Mouse (Mus musculus) v-Abl transformed pro-B cells (cell line): Measurements from ENCODE around the gene Olfr389.

Source experiments
- in situ Hi-C, 2 experiments: fragments of 400-800 bp; cut with MboI; formaldehyde crosslinking; loops; one replicate each; pipeline ENCODE4 v1.15.1; 2025; ENCODE audit not compliant: unreplicated experiment in 2 of 2

Olfr389 gene

DNA sequence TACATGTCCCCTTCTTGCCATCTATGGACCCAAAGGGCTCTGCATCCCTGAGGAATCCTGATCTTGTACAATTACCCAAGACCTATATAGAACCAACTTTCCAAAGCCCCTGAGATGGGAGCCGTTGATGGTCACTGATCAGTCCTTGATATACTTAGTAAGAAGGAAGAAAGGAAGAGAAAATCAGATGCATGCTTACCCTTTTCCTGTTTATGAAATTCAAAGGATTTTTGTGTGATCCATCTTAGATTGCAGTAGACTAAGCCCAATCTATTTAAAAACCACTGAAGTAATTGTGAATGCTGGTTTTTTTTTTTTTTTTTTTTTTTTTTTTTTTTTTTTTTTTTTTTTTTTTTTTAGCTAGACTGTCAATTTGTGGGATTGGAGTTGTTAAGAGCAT, at the start of gene Olfr389:
Gene Olfr389, minus strand, starts transcription at position 101 of the 400 bp plus-strand sequence.
- in situ Hi-C loops, result no loop called here

DNA sequence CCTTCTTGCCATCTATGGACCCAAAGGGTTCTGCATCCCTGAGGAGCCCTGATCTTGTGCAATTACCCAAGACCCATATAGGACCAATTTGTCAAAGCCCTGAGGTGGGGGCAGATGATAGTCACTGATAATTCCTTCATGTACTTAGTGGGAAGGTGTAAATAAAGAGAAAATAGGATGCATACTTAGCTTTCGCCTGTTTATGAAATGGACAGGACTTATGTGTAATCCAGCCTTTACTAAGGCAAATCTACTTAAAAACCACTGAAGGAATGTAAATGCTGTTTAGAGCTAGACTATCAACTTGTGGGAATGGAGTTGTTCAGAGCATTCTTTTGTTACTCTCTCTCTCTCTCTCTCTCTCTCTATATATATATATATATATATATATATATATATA, 36.4 kb upstream of the Olfr389 start, which contains the start of gene Olfr392:
Gene Olfr392, minus strand, starts transcription at position 101 of the 400 bp plus-strand sequence.
- in situ Hi-C loops, result no loop called here

DNA sequence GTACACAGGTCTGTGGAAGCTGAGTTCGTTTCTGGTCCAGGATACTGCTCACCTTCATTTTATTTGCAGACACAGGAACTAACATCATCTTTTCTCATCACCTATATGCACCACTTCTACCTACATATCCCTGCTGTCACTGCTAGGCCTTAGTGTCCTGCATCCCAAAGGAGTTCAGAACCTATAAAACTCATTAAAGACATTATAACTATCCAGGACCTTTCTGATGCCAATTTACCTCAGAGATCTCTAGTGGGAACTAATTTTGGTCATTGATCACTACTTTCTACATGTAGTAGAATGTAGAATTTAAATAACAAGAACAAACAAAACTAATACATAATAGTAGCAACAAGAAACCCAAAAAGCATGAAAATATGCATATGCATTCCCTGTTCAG, 22.4 kb upstream of the Olfr389 start, which contains the start of gene Olfr391-ps:
Gene Olfr391-ps, minus strand, starts transcription at position 101 of the 400 bp plus-strand sequence.
- in situ Hi-C loops, result no loop called here

DNA sequence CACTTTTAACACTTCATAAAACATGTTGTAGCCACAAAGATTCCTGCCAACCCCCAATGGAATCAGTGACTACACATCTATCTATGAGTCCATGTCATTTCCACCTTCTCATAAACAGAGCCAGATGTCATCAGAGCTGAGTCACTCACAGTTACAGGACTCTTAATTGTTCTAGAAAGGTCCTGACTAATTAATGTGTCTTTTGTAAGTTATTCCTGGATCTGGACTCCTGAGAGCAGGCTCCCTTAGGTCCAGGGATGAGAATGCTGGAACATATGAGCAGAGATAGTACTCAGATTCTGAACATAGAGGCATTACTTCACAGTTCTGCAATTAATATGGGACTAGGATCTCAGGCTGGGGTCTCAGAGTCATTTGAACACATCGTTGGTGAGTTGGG, 2.2 kb upstream of the Olfr389 start, which contains the start of gene Olfr390:
Gene Olfr390, plus strand, starts transcription at position 301 of the 400 bp plus-strand sequence.
- in situ Hi-C loops, result no loop called here

DNA sequence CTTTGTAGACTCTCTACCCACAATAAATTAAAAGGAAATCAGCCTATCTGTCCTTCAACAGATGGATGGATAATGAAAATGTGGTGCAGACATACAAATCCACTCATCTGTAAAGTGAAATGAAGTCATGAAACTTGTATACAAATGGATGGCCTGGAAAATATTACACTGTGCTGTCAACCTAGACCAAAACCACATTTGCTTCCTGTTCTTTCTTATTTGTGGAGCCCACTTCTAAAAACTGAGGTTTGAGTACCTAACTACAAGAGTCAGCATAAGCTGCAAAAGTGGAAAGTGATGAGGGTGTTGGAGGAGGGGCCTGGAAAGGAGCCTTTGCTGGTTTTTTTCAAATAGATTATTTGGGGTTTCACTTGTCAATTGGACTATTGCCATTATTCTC, 21.4 kb downstream of the Olfr389 start:
- in situ Hi-C loops, result no loop called here
